Mouse (Mus musculus): ENCODE data around the gene Tmem200a.
A peak's percentile ranks its signal among the peaks of the same experiment; 100 is the strongest.

Gene Tmem200a

GRCm38 (mm10) chr10:26078521-26079142 lies at the start of gene Tmem200a:
TSS of gene Tmem200a (minus strand) at chr10:26079052.
- peak; percentile 47 to 67 for DNase-seq (ENCODE audit: low spot score in 2 of 2)

GRCm38 (mm10) chr10:26119822-26120183 lies 41.0 kb upstream of the Tmem200a start:
- no peak for DNase-seq (ENCODE audit: low spot score in 2 of 2)

- DNase-seq (ENCODE audit: low spot score in 2 of 2) = no peak
Measured at GRCm38 (mm10) chr10:26119067-26119821, 40.4 kb upstream of the Tmem200a start.

GRCm38 (mm10) chr10:26114409-26114808 lies 35.6 kb upstream of the Tmem200a start:
- no peak for DNase-seq (ENCODE audit: low spot score in 2 of 2)

GRCm38 (mm10) chr10:26103330-26103982 lies 24.6 kb upstream of the Tmem200a start:
- no peak for DNase-seq (ENCODE audit: low spot score in 2 of 2)

GRCm38 (mm10) chr10:26082081-26082480 lies 3.2 kb upstream of the Tmem200a start:
- DNase-seq (ENCODE audit: low spot score in 2 of 2) = no peak

GRCm38 (mm10) chr10:26079678-26080077 lies 826 bp upstream of the Tmem200a start:
- DNase-seq (ENCODE audit: low spot score in 2 of 2) = no peak

GRCm38 (mm10) chr10:26077671-26078481 lies 976 bp downstream of the Tmem200a start, which contains the start of gene Gm9767:
TSS of gene Gm9767 (plus strand) at chr10:26078255.
- DNase-seq (ENCODE audit: low spot score in 2 of 2) = no peak

GRCm38 (mm10) chr10:26076949-26077348 lies 1.9 kb downstream of the Tmem200a start:
- DNase-seq (ENCODE audit: low spot score in 2 of 2) = no peak

GRCm38 (mm10) chr10:26071986-26072385 lies 6.9 kb downstream of the Tmem200a start:
- no peak for DNase-seq (ENCODE audit: low spot score in 2 of 2)

- DNase-seq (ENCODE audit: low spot score in 2 of 2) = no peak
Measured at GRCm38 (mm10) chr10:26063071-26063470, 15.8 kb downstream of the Tmem200a start.

GRCm38 (mm10) chr10:26059662-26060307 lies 19.1 kb downstream of the Tmem200a start:
- DNase-seq (ENCODE audit: low spot score in 2 of 2) = no peak

GRCm38 (mm10) chr10:26051177-26051576 lies 27.7 kb downstream of the Tmem200a start:
- DNase-seq (ENCODE audit: low spot score in 2 of 2) = no peak

GRCm38 (mm10) chr10:26034931-26035330 lies 43.9 kb downstream of the Tmem200a start:
- no peak for DNase-seq (ENCODE audit: low spot score in 2 of 2)

- no peak for DNase-seq (ENCODE audit: low spot score in 2 of 2)
Measured at GRCm38 (mm10) chr10:26018740-26019139, 60.1 kb downstream of the Tmem200a start.

- no peak for DNase-seq (ENCODE audit: low spot score in 2 of 2)
Measured at GRCm38 (mm10) chr10:26014298-26014697, 64.6 kb downstream of the Tmem200a start.

GRCm38 (mm10) chr10:26008948-26009347 lies 69.9 kb downstream of the Tmem200a start:
- DNase-seq (ENCODE audit: low spot score in 2 of 2) = no peak

GRCm38 (mm10) chr10:26005471-26005870 lies 73.4 kb downstream of the Tmem200a start:
- no peak for DNase-seq (ENCODE audit: low spot score in 2 of 2)

GRCm38 (mm10) chr10:26000893-26001292 lies 78.0 kb downstream of the Tmem200a start:
- DNase-seq (ENCODE audit: low spot score in 2 of 2) = no peak

- DNase-seq (ENCODE audit: low spot score in 2 of 2) = no peak
Measured at GRCm38 (mm10) chr10:25999291-25999930, 79.4 kb downstream of the Tmem200a start.

GRCm38 (mm10) chr10:25984056-25984455 lies 94.8 kb downstream of the Tmem200a start:
- DNase-seq (ENCODE audit: low spot score in 2 of 2) = no peak
